Mouse (Mus musculus) hindbrain, embryonic 10.5 days (tissue): ENCODE data around the gene Cdkl3. TPM values are rescaled to one million over a fixed set of nuclear protein-coding genes. Genes with fewer than 3 reads are reported as not detected.

ENCODE experiments used
- DNase-seq: peaks from one replicate; pipeline ENCODE4 v3.0.0-alpha.2; 2017; ENCODE audit warnings: low spot score
- H3K27ac ChIP-seq: fragments of 300-500 bp; sonication (generic); 2 replicates; pipeline ENCODE4 v1.5.1; 2016; ENCODE audit warnings: mild to moderate bottlenecking, moderate library complexity
- H3K27me3 ChIP-seq: fragments of 300-500 bp; sonication (generic); 2 replicates; pipeline ENCODE4 v1.6.1; 2016; ENCODE audit warnings: mild to moderate bottlenecking; ENCODE audit not compliant: poor library complexity, insufficient read depth, severe bottlenecking
- H3K36me3 ChIP-seq: fragments of 300-500 bp; sonication (generic); 2 replicates; pipeline ENCODE4 v1.6.1; 2016; ENCODE audit warnings: mild to moderate bottlenecking, moderate library complexity
- H3K4me1 ChIP-seq: fragments of 300-500 bp; sonication (generic); replicated peaks from 2 replicates; pipeline ENCODE4 v1.6.1; 2016; ENCODE audit warnings: mild to moderate bottlenecking
- H3K4me3 ChIP-seq: fragments of 300-500 bp; sonication (generic); 2 replicates; pipeline ENCODE4 v1.5.1; 2016; ENCODE audit warnings: mild to moderate bottlenecking, moderate library complexity
- H3K9me3 ChIP-seq: fragments of 300-500 bp; sonication (generic); 2 replicates; pipeline ENCODE4 v1.6.1; 2016; ENCODE audit warnings: mild to moderate bottlenecking, moderate library complexity
- WGBS: fragments of 180-500 bp; shearing (Covaris S2); methylation state at CpG from one replicate; pipeline ENCODE4 v1.1.7; 2016; 5-methylcytosine and 5-hydroxymethylcytosine counted together
- polyA plus RNA-seq: library from polyadenylated mRNA; unstranded; fragments of >200 nt; fragmentation: Nextera tagmentation; extraction: Ambion mirVana; gene quantifications from 2 replicates; pipeline ENCODE4 v1.2.1, GENCODE M21; 2016

Cdkl3 gene
- polyA plus RNA-seq, result 8.3 and 11.7 TPM in 2 replicates

DNA sequence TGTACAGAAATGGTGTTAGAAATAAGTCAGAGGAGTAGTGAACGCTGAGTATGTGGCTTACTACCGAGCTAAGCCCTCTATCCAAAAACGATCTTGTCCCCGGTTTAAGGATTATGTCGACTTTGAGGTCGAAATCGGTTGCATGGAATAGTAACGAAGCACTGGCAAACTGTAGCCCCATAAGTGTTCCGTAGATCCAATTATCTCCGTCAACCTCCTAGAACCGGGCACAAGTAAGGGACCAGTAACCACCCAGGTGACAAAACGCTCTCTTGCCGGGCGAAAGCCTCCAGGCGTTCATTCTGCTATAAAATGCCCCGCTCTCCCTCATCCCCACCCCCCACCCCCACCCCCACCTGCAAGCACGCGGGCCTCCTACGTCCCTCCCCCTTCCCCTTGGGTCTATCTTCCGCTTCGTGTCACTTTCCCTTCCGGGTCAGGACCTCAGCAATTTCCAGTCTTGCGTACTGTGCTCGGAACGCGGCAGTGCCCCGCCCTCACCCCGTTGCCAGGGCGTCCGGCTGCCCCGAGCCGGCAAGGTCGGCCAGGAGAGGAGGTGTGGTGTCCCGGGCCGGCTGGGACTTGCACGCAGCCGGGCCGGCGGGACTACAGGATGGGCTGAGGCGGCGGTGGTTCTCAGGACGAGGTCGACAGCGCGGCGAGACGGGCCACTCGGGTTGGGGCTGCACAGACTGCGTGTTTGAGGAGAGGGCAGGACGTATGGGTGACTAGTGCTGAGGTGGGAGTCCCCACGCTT is at the start of gene Cdkl3:
TSS of gene Cdkl3 (plus strand) at position 450 of the 757 bp plus-strand sequence.
- peak within 1 kb of the TSS; percentile 78 for H3K4me3 ChIP-seq
- no peaks in the 10 kb centered on the region for H3K27me3 ChIP-seq
- WGBS, result under 1% methylated on average over 51 of the region's 51 CpGs
- H3K36me3 ChIP-seq, result no peaks in the 10 kb centered on the region
- peak; percentile 94 for DNase-seq
- H3K4me1 ChIP-seq, result peaks cover 34% of the 10 kb centered on the region
- H3K27ac ChIP-seq, result peak within 1 kb of the TSS; percentile 92
- no peaks in the 10 kb centered on the region for H3K9me3 ChIP-seq

DNA sequence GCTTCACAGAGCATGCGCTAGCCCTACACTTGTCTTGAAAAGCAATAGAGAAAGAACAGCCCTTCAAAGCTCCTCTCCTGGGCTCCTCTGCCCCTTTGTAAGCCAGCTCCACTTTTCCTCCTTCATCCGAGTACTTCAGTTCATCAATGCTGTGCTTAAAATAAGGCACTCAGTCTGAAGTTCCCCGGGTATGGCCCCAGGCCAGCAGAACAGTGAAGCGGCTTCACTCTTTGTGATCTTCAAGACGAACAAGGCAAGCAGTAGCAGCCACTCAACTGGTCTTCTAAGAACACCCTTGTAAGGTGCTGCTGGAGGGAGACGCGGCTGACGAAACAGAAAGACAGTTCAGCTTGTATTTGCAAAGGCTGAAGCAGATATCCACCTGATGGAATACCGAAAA is 47.9 kb upstream of the Cdkl3 start:
- 86% methylated on average over 9 of the region's 9 CpGs for WGBS
- H3K9me3 ChIP-seq, result no peaks in the 10 kb centered on the region
- no peaks in the 10 kb centered on the region for H3K27me3 ChIP-seq

DNA sequence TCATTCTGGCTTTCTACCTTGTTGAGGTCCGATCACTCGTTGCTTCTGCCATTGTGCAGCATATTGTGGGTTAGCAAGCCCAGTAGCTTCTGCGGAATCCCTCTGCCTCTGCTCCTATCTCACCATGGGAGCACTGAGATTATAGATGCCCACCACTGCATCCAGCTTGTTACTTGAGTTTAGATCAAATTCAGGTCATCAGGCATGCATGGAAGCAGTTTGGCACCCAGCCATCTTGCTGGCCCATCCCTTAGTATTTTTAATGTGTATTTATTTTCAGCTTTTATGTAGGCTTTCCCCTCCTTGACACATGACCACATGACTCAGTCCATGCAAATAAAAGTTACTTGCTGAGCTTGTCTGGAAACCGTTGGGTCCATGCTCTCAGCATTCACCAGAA is 46.3 kb upstream of the Cdkl3 start:
- no peaks in the 10 kb centered on the region for H3K9me3 ChIP-seq
- no peaks in the 10 kb centered on the region for H3K4me1 ChIP-seq
- H3K36me3 ChIP-seq, result no peaks in the 10 kb centered on the region
- no peak overlapping the region for H3K4me3 ChIP-seq
- H3K27me3 ChIP-seq, result no peaks in the 10 kb centered on the region
- no peak overlapping the region for H3K27ac ChIP-seq
- WGBS, result 91% methylated on average over 4 of the region's 4 CpGs
- DNase-seq, result no peak

More for the DNA sequence above, 47.9 kb upstream of the Cdkl3 start:
- DNase-seq, result no peak
- Histone ChIP-seq H3K27ac (no peak overlapping the region), H3K4me3 (no peak overlapping the region), H3K4me1 (no peaks in the 10 kb centered on the region), H3K36me3 (no peaks in the 10 kb centered on the region)

DNA sequence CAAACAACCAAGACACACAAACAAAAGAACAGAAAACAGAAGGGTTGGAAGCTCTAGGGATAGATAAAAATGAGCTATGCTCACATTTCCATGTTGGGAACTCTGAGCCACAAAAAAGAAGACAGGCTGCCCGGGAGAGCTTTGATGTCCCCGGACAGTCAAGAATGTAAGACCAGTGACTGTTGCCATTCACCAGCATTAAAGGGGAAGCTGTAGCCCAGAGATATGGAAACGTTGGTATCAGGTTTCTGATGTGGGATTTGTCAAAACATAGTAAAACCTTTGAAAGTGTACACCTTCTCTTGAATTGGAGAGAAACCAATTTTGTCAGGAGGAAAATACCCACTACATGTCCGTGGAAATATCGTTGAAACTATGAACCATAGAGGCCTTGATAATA is 44.5 kb upstream of the Cdkl3 start:
- Histone ChIP-seq H3K4me3 (no peak overlapping the region), H3K36me3 (no peaks in the 10 kb centered on the region), H3K27me3 (no peaks in the 10 kb centered on the region), H3K27ac (no peak overlapping the region), H3K9me3 (no peaks in the 10 kb centered on the region), H3K4me1 (no peaks in the 10 kb centered on the region)
- WGBS, result 82% methylated on average over 5 of the region's 5 CpGs
- DNase-seq, result no peak

DNA sequence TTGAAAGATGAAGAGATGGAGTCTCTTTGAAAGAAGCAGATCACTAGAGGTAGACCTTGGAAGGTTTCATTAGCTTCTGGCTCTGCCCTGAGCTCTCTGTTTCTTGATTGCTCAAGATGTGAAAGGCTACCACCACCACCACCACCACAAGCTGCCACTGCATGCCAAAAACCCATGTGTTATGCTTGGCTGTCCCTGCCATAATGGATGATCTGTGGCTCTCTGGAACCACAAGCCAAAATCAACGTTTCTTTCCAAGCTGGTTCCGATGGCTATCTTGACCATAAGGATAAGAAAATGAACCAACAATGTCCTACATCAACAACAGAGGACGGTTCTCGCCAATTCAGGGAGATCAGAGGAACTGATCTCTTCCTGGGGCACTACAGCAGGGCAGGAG is 44.0 kb upstream of the Cdkl3 start:
- no peaks in the 10 kb centered on the region for H3K27me3 ChIP-seq
- no peak for DNase-seq
- no peaks in the 10 kb centered on the region for H3K9me3 ChIP-seq
- H3K36me3 ChIP-seq, result no peaks in the 10 kb centered on the region
- H3K4me1 ChIP-seq, result no peaks in the 10 kb centered on the region
- no peak overlapping the region for H3K4me3 ChIP-seq
- H3K27ac ChIP-seq, result no peak overlapping the region
- WGBS, result 86% methylated on average over 4 of the region's 4 CpGs

DNA sequence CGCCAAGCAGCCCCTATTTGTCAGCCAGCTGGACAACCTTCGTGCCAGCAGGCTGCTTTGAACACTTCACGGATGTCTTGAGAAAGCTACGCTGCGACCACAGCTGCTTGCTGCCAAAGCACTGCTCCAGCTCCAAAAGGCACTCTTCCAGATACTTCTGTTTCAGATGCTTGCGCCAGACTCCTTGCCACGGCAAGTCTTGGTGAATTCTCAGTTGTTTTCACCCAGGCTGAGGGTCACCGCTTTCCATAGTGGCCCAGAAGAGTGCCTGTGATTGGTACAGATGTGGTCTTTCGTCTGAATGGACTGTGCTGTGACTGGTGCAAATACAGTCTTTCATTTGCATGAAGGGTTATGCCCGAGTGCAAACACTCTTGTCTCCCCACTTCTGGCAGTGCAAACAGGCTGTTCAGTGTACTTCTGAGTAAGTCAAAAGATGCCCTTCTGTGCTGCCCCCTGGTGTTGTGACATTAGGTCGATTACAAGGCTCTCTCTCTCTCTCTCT is 43.0 kb upstream of the Cdkl3 start:
- Histone ChIP-seq H3K36me3 (no peaks in the 10 kb centered on the region), H3K4me3 (no peak overlapping the region), H3K27ac (no peak overlapping the region), H3K4me1 (no peaks in the 10 kb centered on the region), H3K27me3 (no peaks in the 10 kb centered on the region), H3K9me3 (no peaks in the 10 kb centered on the region)
- DNase-seq, result no peak
- WGBS, result 75% methylated on average over 11 of the region's 11 CpGs

DNA sequence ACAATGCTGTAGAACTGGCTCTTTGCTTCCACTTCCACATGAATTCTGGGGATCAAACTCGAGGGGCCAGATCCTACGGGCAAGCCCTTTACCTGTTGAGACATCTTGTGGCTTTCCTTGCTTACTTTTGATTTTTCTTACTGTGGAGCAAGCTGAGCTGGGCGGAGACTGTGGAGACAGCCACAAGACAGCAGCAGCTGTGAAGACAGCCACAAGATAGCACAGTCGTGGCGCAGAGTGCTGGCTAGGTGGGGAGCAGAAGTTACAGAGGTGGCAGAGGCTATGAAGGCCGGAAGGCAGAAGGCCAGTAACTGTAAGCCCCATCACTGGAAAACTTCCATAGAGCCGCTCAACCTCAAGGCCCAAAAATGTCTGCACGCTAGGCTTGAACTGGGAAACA is 42.3 kb upstream of the Cdkl3 start:
- Histone ChIP-seq H3K4me1 (no peaks in the 10 kb centered on the region), H3K27me3 (no peaks in the 10 kb centered on the region), H3K9me3 (no peaks in the 10 kb centered on the region), H3K4me3 (no peak overlapping the region), H3K27ac (no peak overlapping the region), H3K36me3 (no peaks in the 10 kb centered on the region)
- DNase-seq, result no peak
- WGBS, result 91% methylated on average over 8 of the region's 8 CpGs

DNA sequence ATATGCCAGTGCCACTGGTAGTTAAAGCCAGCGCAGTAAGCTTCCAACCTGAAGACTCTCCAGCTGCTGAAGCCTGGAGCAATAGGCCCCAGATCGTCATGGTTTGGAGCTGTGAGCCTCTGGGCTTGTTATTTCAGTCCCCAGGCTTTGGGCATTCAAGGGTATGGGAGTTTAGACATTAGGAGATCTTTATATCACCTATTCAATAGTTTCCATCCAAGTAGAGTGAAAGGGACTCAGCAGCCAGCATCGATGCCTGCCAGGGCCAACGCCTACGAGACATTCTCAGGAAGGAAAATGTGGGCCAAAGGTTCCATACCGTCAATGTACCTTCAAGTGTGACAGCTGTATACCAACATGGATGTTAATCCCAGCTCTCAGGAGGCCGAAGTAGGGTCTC is 41.7 kb upstream of the Cdkl3 start:
- Histone ChIP-seq H3K36me3 (no peaks in the 10 kb centered on the region), H3K27ac (no peak overlapping the region), H3K4me1 (peaks cover 2% of the 10 kb centered on the region; the same call in 1 of the 2 replicates), H3K9me3 (no peaks in the 10 kb centered on the region), H3K4me3 (no peak overlapping the region), H3K27me3 (no peaks in the 10 kb centered on the region)
- no peak for DNase-seq
- 93% methylated on average over 7 of the region's 7 CpGs for WGBS

DNA sequence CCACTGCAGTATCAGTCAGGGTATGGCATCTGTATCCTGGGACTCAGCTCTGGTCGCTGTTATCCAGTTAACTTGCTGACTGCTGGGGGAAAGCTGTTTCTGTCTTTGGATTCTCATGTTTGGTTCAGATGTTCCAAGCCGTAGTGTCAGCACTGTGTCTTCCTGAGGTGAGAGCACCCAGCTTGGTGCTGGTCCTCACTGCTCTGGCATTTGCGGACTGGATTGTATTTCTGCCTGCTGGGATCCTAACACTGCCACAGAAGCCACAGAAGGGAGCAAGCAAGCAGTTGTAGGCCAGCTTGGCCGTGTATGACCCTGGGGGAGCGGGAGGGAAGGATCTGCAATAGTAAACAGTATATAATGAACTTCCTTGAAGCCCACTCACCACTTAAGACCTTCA is 37.4 kb upstream of the Cdkl3 start:
- no peak overlapping the region for H3K27ac ChIP-seq
- peaks cover 21% of the 10 kb centered on the region for H3K36me3 ChIP-seq
- H3K27me3 ChIP-seq, result no peaks in the 10 kb centered on the region
- H3K9me3 ChIP-seq, result no peaks in the 10 kb centered on the region
- H3K4me3 ChIP-seq, result no peak overlapping the region
- WGBS, result 83% methylated on average over 5 of the region's 5 CpGs
- peaks cover 19% of the 10 kb centered on the region for H3K4me1 ChIP-seq
- no peak for DNase-seq

DNA sequence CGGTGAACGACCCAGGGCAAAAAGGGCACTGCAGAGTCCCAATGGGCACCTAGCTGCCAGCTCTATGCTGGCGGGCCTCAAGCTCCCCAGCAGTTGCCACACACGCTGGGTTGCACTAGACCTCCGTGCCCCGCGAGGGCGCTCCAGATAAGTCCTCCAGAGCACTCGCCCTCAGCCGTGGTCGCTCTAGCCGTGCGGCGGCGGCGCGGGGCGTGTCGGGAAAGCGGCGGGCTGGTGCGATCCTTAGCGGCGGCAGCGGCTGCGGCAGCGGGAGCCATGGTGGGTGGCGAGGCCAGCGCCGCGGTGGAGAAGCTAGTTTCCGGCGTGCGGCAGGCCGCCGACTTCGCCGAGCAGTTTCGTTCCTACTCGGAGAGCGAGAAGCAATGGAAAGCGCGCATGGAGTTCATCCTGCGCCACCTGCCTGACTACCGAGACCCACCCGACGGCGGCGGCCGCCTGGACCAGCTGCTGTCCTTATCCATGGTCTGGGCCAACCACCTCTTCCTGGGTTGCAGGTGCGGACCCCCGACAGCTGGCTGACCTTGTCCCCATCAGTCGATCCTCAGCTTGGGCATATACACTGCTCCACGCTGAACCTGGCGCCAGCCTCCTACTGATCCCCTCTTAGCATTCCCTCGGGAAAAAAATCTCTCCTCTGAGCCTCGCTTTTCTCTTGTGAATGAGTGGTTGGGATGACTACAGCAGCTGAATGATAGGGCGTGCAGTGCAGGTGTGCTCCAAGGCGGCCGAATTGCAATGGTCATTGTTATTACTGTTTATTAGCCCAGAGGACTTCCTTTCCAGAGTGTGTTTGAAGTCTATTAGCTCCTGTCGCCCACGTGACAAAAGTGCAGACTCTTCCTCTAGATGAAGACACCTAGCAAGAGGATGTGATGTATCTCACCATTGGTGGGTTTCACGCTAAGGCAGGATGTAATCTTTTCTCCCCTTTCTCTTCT is 36.3 kb upstream of the Cdkl3 start, which contains the start of gene Cdkn2aipnl:
TSS of gene Cdkn2aipnl (plus strand) at position 219 of the 959 bp plus-strand sequence.
- Histone ChIP-seq H3K36me3 (peaks cover 32% of the 10 kb centered on the region), H3K27me3 (no peaks in the 10 kb centered on the region), H3K4me1 (peaks cover 19% of the 10 kb centered on the region), H3K27ac (peak within 1 kb of the TSS; percentile 90), H3K4me3 (peak within 1 kb of the TSS; percentile 63), H3K9me3 (no peaks in the 10 kb centered on the region)
- 4% methylated on average over 63 of the region's 63 CpGs for WGBS
- peak; percentile 95 for DNase-seq

DNA sequence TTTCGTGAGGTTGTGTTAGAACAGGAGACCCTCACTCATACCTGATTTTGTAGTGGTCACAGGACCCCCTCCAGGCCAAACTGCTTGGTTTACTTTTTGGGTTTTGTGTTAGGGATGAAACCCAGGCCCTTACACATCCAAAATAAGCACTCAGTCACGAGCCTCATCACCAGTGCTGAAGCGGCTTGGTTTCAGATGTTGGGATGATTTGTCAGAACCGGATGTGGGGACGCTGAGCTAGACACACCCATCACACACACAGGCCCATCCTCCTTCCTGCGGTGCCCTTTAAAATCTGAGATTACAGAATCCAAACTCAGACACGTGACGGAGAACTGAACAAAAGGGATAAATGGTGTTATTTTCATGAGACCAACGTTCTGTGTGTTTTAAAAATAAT is 35.1 kb upstream of the Cdkl3 start:
- H3K27ac ChIP-seq, result no peak overlapping the region
- peaks cover 19% of the 10 kb centered on the region for H3K4me1 ChIP-seq
- H3K27me3 ChIP-seq, result no peaks in the 10 kb centered on the region
- peak overlapping the region; percentile 9; the same call in 1 of the 2 replicates for H3K4me3 ChIP-seq
- DNase-seq, result no peak
- H3K36me3 ChIP-seq, result peaks cover 44% of the 10 kb centered on the region
- H3K9me3 ChIP-seq, result no peaks in the 10 kb centered on the region
- 95% methylated on average over 9 of the region's 9 CpGs for WGBS

DNA sequence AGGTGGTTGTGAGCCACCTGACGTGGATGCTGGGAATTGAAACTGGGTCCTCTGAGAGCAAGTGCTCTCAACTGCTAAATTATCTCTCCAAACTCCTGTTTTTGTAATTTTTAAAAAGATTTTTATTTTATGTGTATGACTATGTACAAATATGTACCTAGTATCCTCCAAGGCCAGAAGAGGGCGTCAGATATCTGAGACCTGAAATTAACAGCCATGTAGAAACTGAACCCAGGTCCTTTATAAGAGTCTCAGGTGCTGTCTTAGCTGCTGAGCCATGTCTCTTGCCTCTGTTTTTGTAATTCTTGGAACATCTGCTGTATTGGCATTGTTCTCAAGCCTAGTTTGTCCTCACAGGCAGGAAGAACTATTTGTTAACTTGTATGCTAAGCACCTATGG is 34.5 kb upstream of the Cdkl3 start:
- WGBS, result 88% methylated on average over 2 of the region's 2 CpGs
- peaks cover 50% of the 10 kb centered on the region for H3K36me3 ChIP-seq
- H3K9me3 ChIP-seq, result no peaks in the 10 kb centered on the region
- no peak for DNase-seq
- no peak overlapping the region for H3K27ac ChIP-seq
- peaks cover 19% of the 10 kb centered on the region for H3K4me1 ChIP-seq
- H3K4me3 ChIP-seq, result no peak overlapping the region
- no peaks in the 10 kb centered on the region for H3K27me3 ChIP-seq

DNA sequence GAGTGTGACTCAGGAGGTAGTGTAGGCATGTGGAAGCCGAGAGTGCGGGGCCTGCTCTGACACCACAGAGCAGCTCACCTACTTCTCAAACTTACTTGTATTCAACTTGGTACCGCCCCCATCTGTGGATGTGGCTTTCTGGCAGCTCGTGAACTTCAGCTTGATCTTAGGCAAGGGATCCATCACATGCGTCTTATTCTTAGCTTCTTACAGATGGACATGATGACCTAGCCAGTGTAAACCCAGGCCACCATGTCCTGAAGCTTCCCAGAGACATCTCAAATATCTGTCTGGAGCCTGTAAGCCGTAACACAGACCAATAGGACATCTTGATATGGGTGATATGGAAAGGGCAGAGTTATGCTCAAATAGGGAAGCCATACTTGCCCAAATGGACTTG is 32.4 kb upstream of the Cdkl3 start:
- peaks cover 69% of the 10 kb centered on the region for H3K36me3 ChIP-seq
- H3K4me1 ChIP-seq, result peaks cover 19% of the 10 kb centered on the region
- no peaks in the 10 kb centered on the region for H3K27me3 ChIP-seq
- H3K27ac ChIP-seq, result no peak overlapping the region
- H3K4me3 ChIP-seq, result no peak overlapping the region
- 94% methylated on average over 6 of the region's 6 CpGs for WGBS
- no peaks in the 10 kb centered on the region for H3K9me3 ChIP-seq
- no peak for DNase-seq
